Mouse (Mus musculus) C2C12 (cell line): ENCODE measurements around the gene Cacna1i. TPM values are rescaled to one million over a fixed set of nuclear protein-coding genes. Genes with fewer than 3 reads are reported as not detected.

Experiments
- H3K27me3 ChIP-seq: one replicate; pipeline ENCODE4 v1.6.1; 2011; ENCODE audit not compliant: control insufficient read depth, insufficient read depth, insufficient read length
- H3K36me3 ChIP-seq: one replicate; pipeline ENCODE4 v1.6.1; 2011; ENCODE audit not compliant: control insufficient read depth, insufficient read depth
- H3K4me3 ChIP-seq: one replicate; pipeline ENCODE4 v1.5.1; 2011; ENCODE audit warnings: mild to moderate bottlenecking, control low read depth; ENCODE audit not compliant: poor library complexity, insufficient read depth, severe bottlenecking
- H3K79me2 ChIP-seq: one replicate; pipeline ENCODE4 v1.6.1; 2011; ENCODE audit not compliant: control insufficient read depth, insufficient read depth
- H3K79me3 ChIP-seq: one replicate; pipeline ENCODE4 v1.6.1; 2011; ENCODE audit warnings: low read depth, control low read depth
- H3ac ChIP-seq: one replicate; pipeline ENCODE3; 2011; ENCODE audit warnings: low read depth; ENCODE audit not compliant: control insufficient read depth, insufficient read length
- CEBPB ChIP-seq: IDR thresholded peaks from one replicate; pipeline ENCODE4 v1.6.1; 2011; ENCODE audit warnings: low read depth, mild to moderate bottlenecking, control low read depth, moderate library complexity
- CTCF ChIP-seq: IDR thresholded peaks from one replicate; pipeline ENCODE4 v1.5.1; 2011; ENCODE audit not compliant: control insufficient read depth, insufficient read depth, insufficient read length
- FOSL1 ChIP-seq: IDR thresholded peaks from one replicate; pipeline ENCODE4 v1.8.0; 2011; ENCODE audit warnings: mild to moderate bottlenecking, low read length; ENCODE audit not compliant: poor library complexity, insufficient read depth, severe bottlenecking
- MAX ChIP-seq: IDR thresholded peaks from one replicate; pipeline ENCODE4 v1.6.1; 2011; ENCODE audit warnings: mild to moderate bottlenecking, control low read depth
- MYOD1 ChIP-seq: IDR thresholded peaks from one replicate; pipeline ENCODE4 v1.6.1; 2011; ENCODE audit warnings: low read depth; ENCODE audit not compliant: control insufficient read depth, insufficient read length
- MYOG ChIP-seq: IDR thresholded peaks from one replicate; pipeline ENCODE4 v1.6.1; 2011; ENCODE audit not compliant: control insufficient read depth, insufficient read length; ENCODE audit errors: extremely low read depth
- USF1 ChIP-seq: IDR thresholded peaks from one replicate; pipeline ENCODE4 v1.6.1; 2011; ENCODE audit warnings: low read depth, mild to moderate bottlenecking, control low read depth, moderate library complexity
- polyA plus RNA-seq: library from polyadenylated mRNA; unstranded; fragments of >200 nt; fragmentation: generic; extraction: Trizol; gene quantifications from one replicate; pipeline ENCODE4 v1.2.1, GENCODE M21; 2012; ENCODE audit warnings: missing spikeins

Cacna1i gene
- polyA plus RNA-seq, 1 experiment = not detected

GRCm38 (mm10) chr15:80327743-80328540, 40.9 kb downstream of the Cacna1i start:
- Histone ChIP-seq H3K27me3 (peaks cover 78% of the 10 kb centered on the region), H3K79me2 (no peaks in the 10 kb centered on the region), H3K36me3 (no peaks in the 10 kb centered on the region), H3ac (no peak overlapping the region), H3K79me3 (no peaks in the 10 kb centered on the region), H3K4me3 (no peak overlapping the region)
- no peak for TF ChIP-seq USF1
- no peak for TF ChIP-seq MYOG
- TF ChIP-seq CEBPB = no peak
- no peak for TF ChIP-seq FOSL1
- no peak for TF ChIP-seq MAX
- TF ChIP-seq MYOD1 = no peak
- no peak for TF ChIP-seq CTCF

DNA sequence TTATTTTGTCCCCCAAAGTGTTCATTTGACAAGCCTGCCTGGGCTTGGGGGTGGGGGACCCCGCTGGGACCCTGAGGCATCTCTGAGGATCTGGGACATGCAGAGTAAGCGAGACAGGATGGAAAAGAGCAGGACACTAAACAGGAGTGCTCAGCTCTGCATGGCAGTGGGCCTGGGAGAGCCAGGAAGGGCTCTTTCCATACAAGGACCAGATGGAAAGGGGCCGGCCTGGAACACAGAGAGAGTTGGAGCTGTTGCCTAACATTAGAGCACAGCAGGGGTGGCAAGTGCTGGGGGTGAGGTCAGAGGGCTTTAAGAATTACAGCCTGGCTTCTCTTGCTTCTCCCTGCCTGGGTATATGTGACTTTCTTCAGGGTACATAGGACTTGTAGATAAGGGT, 43.2 kb downstream of the Cacna1i start:
- Histone ChIP-seq H3K79me2 (no peaks in the 10 kb centered on the region), H3K79me3 (no peaks in the 10 kb centered on the region), H3K27me3 (peaks cover 80% of the 10 kb centered on the region), H3ac (no peak overlapping the region), H3K36me3 (no peaks in the 10 kb centered on the region), H3K4me3 (no peak overlapping the region)
- TF ChIP-seq USF1 (no peak), CEBPB (no peak), MAX (no peak), MYOG (no peak), FOSL1 (no peak), CTCF (no peak), MYOD1 (no peak)

DNA sequence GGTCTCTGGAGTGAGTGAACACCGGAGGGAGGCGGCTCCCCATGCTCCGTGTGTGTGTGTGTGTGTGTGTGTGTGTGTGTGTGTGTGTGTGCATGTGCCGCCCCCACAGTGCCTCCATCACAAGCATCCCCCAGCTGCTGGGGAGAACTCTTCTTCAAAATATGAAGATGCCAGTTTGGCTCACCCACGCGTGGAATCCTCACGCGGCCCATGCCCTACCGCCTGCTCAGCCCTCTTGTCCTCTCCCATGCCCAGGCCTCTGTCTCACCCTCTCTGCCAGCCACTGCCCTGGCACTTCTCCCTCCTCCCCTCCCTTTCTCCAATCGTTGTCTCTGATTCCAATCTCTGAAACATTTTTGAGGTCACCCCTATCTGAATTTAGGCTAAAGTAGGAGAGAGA, 47.7 kb downstream of the Cacna1i start:
- peaks cover 85% of the 10 kb centered on the region for H3K27me3 ChIP-seq
- no peak overlapping the region for H3K4me3 ChIP-seq
- TF ChIP-seq CTCF (no peak), USF1 (no peak), MYOG (no peak), FOSL1 (no peak), CEBPB (no peak), MAX (no peak), MYOD1 (no peak)
- H3K79me3 ChIP-seq = no peaks in the 10 kb centered on the region
- no peaks in the 10 kb centered on the region for H3K79me2 ChIP-seq
- H3ac ChIP-seq = no peak overlapping the region
- H3K36me3 ChIP-seq = no peaks in the 10 kb centered on the region

DNA sequence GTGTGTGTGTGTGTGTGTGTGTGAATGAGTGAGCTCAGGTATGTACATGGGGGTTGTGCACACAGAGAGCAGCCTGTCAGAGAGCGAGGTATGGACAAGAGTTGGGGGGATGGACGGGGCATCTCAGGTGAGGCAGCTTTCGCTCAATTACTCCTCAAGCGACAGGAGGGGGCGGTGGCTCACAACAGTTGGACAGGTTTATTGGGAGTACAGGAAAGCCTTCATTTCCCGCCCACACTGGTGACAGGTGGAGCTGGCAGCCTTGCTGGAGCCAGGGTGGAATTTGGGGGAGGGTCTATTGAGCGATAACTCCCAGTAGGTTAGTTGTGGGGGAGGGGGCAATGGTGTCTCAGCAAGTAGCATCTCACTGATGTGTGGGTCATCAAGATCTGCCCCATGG, 48.2 kb downstream of the Cacna1i start:
- no peaks in the 10 kb centered on the region for H3K36me3 ChIP-seq

DNA sequence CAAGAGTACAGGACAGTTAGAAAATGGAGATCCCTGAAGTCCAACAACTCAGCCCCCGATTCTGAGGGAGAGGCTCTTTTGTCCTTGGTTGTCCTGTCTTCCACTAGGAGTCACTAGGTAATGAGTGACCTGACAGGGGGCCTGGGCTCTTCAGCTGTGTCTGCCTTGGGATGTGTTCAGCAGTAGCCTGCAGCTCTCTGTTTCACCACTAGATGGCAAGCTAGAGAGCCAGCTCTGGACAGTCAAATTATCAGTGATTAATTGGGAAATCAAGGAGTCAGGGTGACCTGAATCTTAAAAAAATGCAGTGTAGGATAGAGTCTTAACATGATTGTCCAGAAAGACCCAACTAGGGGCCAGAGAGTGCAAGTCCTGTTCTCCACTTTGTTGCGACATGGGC, 53.3 kb downstream of the Cacna1i start:
- TF ChIP-seq CTCF = peak; percentile 31
- no peak for TF ChIP-seq MYOD1
- peak; percentile 14 for TF ChIP-seq CEBPB
- no peak for TF ChIP-seq MAX
- TF ChIP-seq USF1 = no peak
- TF ChIP-seq FOSL1 = no peak
- no peak for TF ChIP-seq MYOG
- Histone ChIP-seq H3K79me3 (no peaks in the 10 kb centered on the region), H3K27me3 (peaks cover 52% of the 10 kb centered on the region), H3K79me2 (no peaks in the 10 kb centered on the region), H3K4me3 (no peak overlapping the region), H3K36me3 (no peaks in the 10 kb centered on the region), H3ac (no peak overlapping the region)

More for the DNA sequence above, 48.2 kb downstream of the Cacna1i start:
- peaks cover 81% of the 10 kb centered on the region for H3K27me3 ChIP-seq
- no peaks in the 10 kb centered on the region for H3K79me2 ChIP-seq
- no peaks in the 10 kb centered on the region for H3K79me3 ChIP-seq
- H3ac ChIP-seq = no peak overlapping the region
- no peak for TF ChIP-seq CTCF
- TF ChIP-seq MYOD1 = no peak
- TF ChIP-seq MAX = no peak
- TF ChIP-seq MYOG = no peak
- TF ChIP-seq USF1 = no peak
- no peak for TF ChIP-seq CEBPB
- TF ChIP-seq FOSL1 = no peak
- no peak overlapping the region for H3K4me3 ChIP-seq
